In genomic region chr19:25674056-25674420, GRCm38 (mm10) we compare ENCODE assay signal across 9 mouse cellular contexts. TPM values are rescaled to one million over a fixed set of nuclear protein-coding genes. Genes with fewer than 3 reads are reported as not detected.
DNase-seq lines count a peak whose midpoint lies in the region; ATAC-seq and TF ChIP-seq lines count a peak whose summit lies in the region.
"Had no signal": no experiment of that assay in that cellular context is flagged by ENCODE, and none has a peak within 500 bp of the region (broad histone marks: within the 10 kb centered on the region; RNA-seq: fewer than 3 reads in every experiment).

No protein-coding gene starts in this region.

- TF ChIP-seq POLR2A in ES-Bruce4 (IDR thresholded peaks at IDR 0.05; ENCODE audit: insufficient read depth, low read length): no peak

- WGBS in heart, embryonic 11.5 days (ENCODE audit: insufficient replicate concordance): 0% methylated on average over 15 of the region's 15 CpGs
- under 1% methylated on average over 15 of the region's 15 CpGs for WGBS in forebrain, postnatal 0 days
- WGBS in liver, embryonic 15.5 days (ENCODE audit: insufficient replicate concordance): 1% methylated on average over 15 of the region's 15 CpGs

- H3K27me3 ChIP-seq in heart, embryonic 11.5 days (ENCODE audit: control insufficient read depth, insufficient read depth, low read length): peaks cover 88% of the 10 kb centered on the region
- H3K27me3 ChIP-seq in ES-Bruce4 (ENCODE audit: control insufficient read depth, insufficient read depth, low read length, poor library complexity, severe bottlenecking): peaks cover 33% of the 10 kb centered on the region
- H3K27me3 ChIP-seq in forebrain, postnatal 0 days (ENCODE audit: insufficient read depth, low read length): peaks cover 91% of the 10 kb centered on the region
- H3K27me3 ChIP-seq in liver, embryonic 15.5 days: peaks cover 92% of the 10 kb centered on the region

- TF ChIP-seq CTCF in ES-Bruce4 (IDR thresholded peaks at IDR 0.05; ENCODE audit: low read depth, low read length): no peak
- no peak for TF ChIP-seq CTCF in forebrain, postnatal 0 days (IDR thresholded peaks at IDR 0.05; ENCODE audit: low read depth)

- H3K4me2 ChIP-seq in heart, embryonic 11.5 days: peak overlapping the region; percentile 91
- peak overlapping the region; percentile 56 for H3K4me2 ChIP-seq in forebrain, postnatal 0 days (ENCODE audit: low read depth)
- peak overlapping the region; percentile 62 for H3K4me2 ChIP-seq in liver, embryonic 15.5 days

- no peak for DNase-seq in heart, postnatal 25 days (ENCODE audit: low spot score)
- no peak for DNase-seq in forebrain, postnatal 0 days
- no peak for DNase-seq in right cerebral cortex, postnatal 36 days (ENCODE audit: low spot score in 2 of 2)
- no peak for DNase-seq in left cerebral cortex, postnatal 10 days (ENCODE audit: extremely low spot score in 1 of 2, low spot score in 2 of 2)

- no peaks in the 10 kb centered on the region for H3K36me3 ChIP-seq in heart, embryonic 11.5 days (ENCODE audit: control insufficient read depth, insufficient read depth, low read length)
- H3K36me3 ChIP-seq in ES-Bruce4 (ENCODE audit: control insufficient read depth, insufficient read depth, low read length, poor library complexity, severe bottlenecking): no peaks in the 10 kb centered on the region
- H3K36me3 ChIP-seq in forebrain, postnatal 0 days (ENCODE audit: insufficient read depth): no peaks in the 10 kb centered on the region
- H3K36me3 ChIP-seq in liver, embryonic 15.5 days (replicated peaks): no peaks in the 10 kb centered on the region

- H3K9me3 ChIP-seq in heart, embryonic 11.5 days (replicated peaks; ENCODE audit: control insufficient read depth, low read length): no peaks in the 10 kb centered on the region
- H3K9me3 ChIP-seq in ES-Bruce4 (replicated peaks; ENCODE audit: control insufficient read depth, insufficient read depth, low read length, poor library complexity, severe bottlenecking): peaks cover 21% of the 10 kb centered on the region
- H3K9me3 ChIP-seq in forebrain, postnatal 0 days (ENCODE audit: low read length): no peaks in the 10 kb centered on the region
- no peaks in the 10 kb centered on the region for H3K9me3 ChIP-seq in liver, embryonic 15.5 days (replicated peaks)

- peaks cover 10% of the 10 kb centered on the region for H3K4me1 ChIP-seq in heart, embryonic 11.5 days (ENCODE audit: control insufficient read depth, insufficient read depth, low read length)
- H3K4me1 ChIP-seq in ES-Bruce4 (ENCODE audit: control insufficient read depth, insufficient read depth, low read length): no peaks in the 10 kb centered on the region
- peaks cover 11% of the 10 kb centered on the region for H3K4me1 ChIP-seq in forebrain, postnatal 0 days (ENCODE audit: insufficient read depth)
- H3K4me1 ChIP-seq in liver, embryonic 15.5 days (replicated peaks): 0 out of 2 replicates have a peak, but pooled peaks cover 3% of the 10 kb centered on the region

- intact Hi-C loops in heart, postnatal 25 days (cut with DNase I): loop anchor here (5.0 kb wide), 1 partner anchor 67 kb away; no protein-coding TSS in a partner anchor
- intact Hi-C loops in left cerebral cortex, postnatal 10 days (cut with DNase I): loop anchor here (5.0 to 10.0 kb wide), 3 partner anchors 67 to 777 kb away; no protein-coding TSS in a partner anchor

- peak overlapping the region; percentile 56 for H3K4me3 ChIP-seq in heart, embryonic 11.5 days (ENCODE audit: low read depth, low read length)
- H3K4me3 ChIP-seq in ES-Bruce4 (ENCODE audit: low read depth, low read length): peak overlapping the region; percentile 71
- peak overlapping the region; percentile 32 for H3K4me3 ChIP-seq in forebrain, postnatal 0 days (ENCODE audit: low read depth, low read length)
- peak overlapping the region; percentile 44 for H3K4me3 ChIP-seq in liver, embryonic 15.5 days (replicated peaks)

- TF ChIP-seq EP300 in ES-Bruce4 (IDR thresholded peaks at IDR 0.05; ENCODE audit: insufficient read depth, low read depth, low read length): no peak

- ATAC-seq in heart, embryonic 11.5 days (replicated peaks; ENCODE audit: insufficient number of reproducible peaks, low FRiP score, low TSS enrichment): no peak
- no peak for ATAC-seq in forebrain, postnatal 0 days
- ATAC-seq in liver, embryonic 15.5 days (ENCODE audit: insufficient read depth): no peak
- ATAC-seq in activated CD4-positive, CD25-positive, alpha-beta regulatory T cell, adult 4 months: no peak

- H3K27ac ChIP-seq in heart, embryonic 11.5 days (ENCODE audit: low read depth, low read length): no peak overlapping the region
- no peak overlapping the region for H3K27ac ChIP-seq in ES-Bruce4 (ENCODE audit: insufficient read depth, low read length)
- no peak overlapping the region for H3K27ac ChIP-seq in forebrain, postnatal 0 days (ENCODE audit: low read depth, low read length)
- no peak overlapping the region for H3K27ac ChIP-seq in liver, embryonic 15.5 days (replicated peaks)

- H3K9ac ChIP-seq in heart, embryonic 11.5 days (ENCODE audit: low read depth, low read length): peak overlapping the region; percentile 22; the same call in 1 of the 2 replicates
- no peak overlapping the region for H3K9ac ChIP-seq in ES-Bruce4 (ENCODE audit: low read depth, poor library complexity, severe bottlenecking)
- no peak overlapping the region for H3K9ac ChIP-seq in forebrain, postnatal 0 days
- no peak overlapping the region for H3K9ac ChIP-seq in liver, embryonic 15.5 days

RNA-seq across cellular contexts. Expression of gene Dmrt2, which starts 1.8 kb away (rescaled TPM):
- 0.72 and 0.79 TPM in 2 replicates for polyA plus RNA-seq in heart, embryonic 11.5 days (2014; fragmentation: Nextera tagmentation; extraction: Ambion mirVana)
- under 1 TPM; 0.14 to 0.18 TPM for total RNA-seq in heart, postnatal 25 days (2021)
- 0.29 TPM in 1 of 2 replicates, not detected in the other for polyA plus RNA-seq in ES-Bruce4 (2011; ENCODE audit: insufficient read depth, insufficient read length, low read depth, missing spikeins)
- total RNA-seq in forebrain, postnatal 0 days (2014; rRNA removed): 2.6 and 3.5 TPM in 2 replicates
- 1.8 and 2.1 TPM in 2 replicates for polyA plus RNA-seq in forebrain, postnatal 0 days (2015; fragmentation: Nextera tagmentation; extraction: Ambion mirVana)
- polyA plus RNA-seq in liver, embryonic 15.5 days (2015; fragmentation: Nextera tagmentation; extraction: Ambion mirVana): 0.26 and 0.51 TPM in 2 replicates
- polyA plus RNA-seq in activated CD4-positive, CD25-positive, alpha-beta regulatory T cell, adult 4 months (2017; shearing (Covaris generic)): not detected
- total RNA-seq in left cerebral cortex, postnatal 10 days (2021): 1 to 10 TPM; 1.9 to 3.5 TPM
- total RNA-seq: megakaryocyte-erythroid progenitor cell, adult 5-6 weeks had no signal
